Mouse (Mus musculus) liver (tissue): ENCODE data around the gene Zfp143.
"Not testable (repeated sequence)": the region's sequence is repeated elsewhere in the genome, so short reads cannot be mapped to it uniquely, and the experiment has no call there.

ENCODE experiments used
- DNase-seq: peaks from one replicate; pipeline ENCODE4 v3.0.0-alpha.2; 2020; ENCODE audit warnings: mixed read lengths

The Zfp143 gene

GRCm38 (mm10) chr7:110061199-110061751 is at the start of gene Zfp143:
TSS of gene Zfp143 (plus strand) at chr7:110061217.
- DNase-seq: peak; percentile 98

- no peak for DNase-seq
These were observed 49.6 kb upstream of the Zfp143 start for GRCm38 (mm10) chr7:110011417-110011816.

GRCm38 (mm10) chr7:110014272-110014671 is 46.7 kb upstream of the Zfp143 start:
- no peak for DNase-seq

GRCm38 (mm10) chr7:110018117-110018630 is 42.8 kb upstream of the Zfp143 start, which contains the start of gene Ipo7:
TSS of gene Ipo7 (plus strand) at chr7:110018274.
- DNase-seq: peak; percentile 92

- peak; percentile 54 for DNase-seq
These were observed 42.2 kb upstream of the Zfp143 start for GRCm38 (mm10) chr7:110018631-110019482.

GRCm38 (mm10) chr7:110023553-110023952 is 37.5 kb upstream of the Zfp143 start:
- DNase-seq: no peak

GRCm38 (mm10) chr7:110026594-110026993 is 34.4 kb upstream of the Zfp143 start:
- no peak for DNase-seq

GRCm38 (mm10) chr7:110028826-110029225 is 32.2 kb upstream of the Zfp143 start:
- DNase-seq: no peak

GRCm38 (mm10) chr7:110030342-110030741 is 30.7 kb upstream of the Zfp143 start:
- no peak for DNase-seq

- DNase-seq: not testable (repeated sequence)
These were observed 3.3 kb upstream of the Zfp143 start for GRCm38 (mm10) chr7:110057723-110058122.

GRCm38 (mm10) chr7:110059092-110059785 is 1.8 kb upstream of the Zfp143 start:
- DNase-seq: peak; percentile 12

- DNase-seq: no peak
These were observed 830 bp upstream of the Zfp143 start for GRCm38 (mm10) chr7:110060106-110060668.

GRCm38 (mm10) chr7:110060669-110061198 is 283 bp upstream of the Zfp143 start:
- DNase-seq: no peak

GRCm38 (mm10) chr7:110061752-110062273 is 796 bp downstream of the Zfp143 start:
- peak; percentile 94 for DNase-seq

- DNase-seq: no peak
These were observed 2.7 kb downstream of the Zfp143 start for GRCm38 (mm10) chr7:110063731-110064130.

GRCm38 (mm10) chr7:110069070-110069469 is 8.1 kb downstream of the Zfp143 start:
- DNase-seq: no peak

GRCm38 (mm10) chr7:110078168-110078567 is 17.2 kb downstream of the Zfp143 start:
- no peak for DNase-seq

- DNase-seq: peak; percentile 58
These were observed 22.6 kb downstream of the Zfp143 start for GRCm38 (mm10) chr7:110083386-110084165.

- no peak for DNase-seq
These were observed 24.2 kb downstream of the Zfp143 start for GRCm38 (mm10) chr7:110085217-110085616.

GRCm38 (mm10) chr7:110087914-110088313 is 26.9 kb downstream of the Zfp143 start:
- DNase-seq: no peak

- DNase-seq: no peak
These were observed 30.7 kb downstream of the Zfp143 start for GRCm38 (mm10) chr7:110091670-110092069.

GRCm38 (mm10) chr7:110096332-110096731 is 35.3 kb downstream of the Zfp143 start:
- no peak for DNase-seq
